Mouse (Mus musculus) cortical plate, adult 2 months (tissue): ENCODE data around the gene Bcorl1.

Experiments
- CTCF ChIP-seq: fragments of 200-500 bp; IDR thresholded peaks from 2 replicates; pipeline ENCODE4 v1.5.1; 2011; ENCODE audit warnings: mild to moderate bottlenecking, control low read depth, low read length; ENCODE audit not compliant: insufficient read depth; ENCODE audit errors: extremely low read depth
- POLR2A ChIP-seq: fragments of 200-500 bp; IDR thresholded peaks from 2 replicates; pipeline ENCODE4 v1.6.1; 2011; ENCODE audit warnings: mild to moderate bottlenecking, low read length, control low read depth; ENCODE audit not compliant: insufficient read depth; ENCODE audit errors: extremely low read depth

DNA sequence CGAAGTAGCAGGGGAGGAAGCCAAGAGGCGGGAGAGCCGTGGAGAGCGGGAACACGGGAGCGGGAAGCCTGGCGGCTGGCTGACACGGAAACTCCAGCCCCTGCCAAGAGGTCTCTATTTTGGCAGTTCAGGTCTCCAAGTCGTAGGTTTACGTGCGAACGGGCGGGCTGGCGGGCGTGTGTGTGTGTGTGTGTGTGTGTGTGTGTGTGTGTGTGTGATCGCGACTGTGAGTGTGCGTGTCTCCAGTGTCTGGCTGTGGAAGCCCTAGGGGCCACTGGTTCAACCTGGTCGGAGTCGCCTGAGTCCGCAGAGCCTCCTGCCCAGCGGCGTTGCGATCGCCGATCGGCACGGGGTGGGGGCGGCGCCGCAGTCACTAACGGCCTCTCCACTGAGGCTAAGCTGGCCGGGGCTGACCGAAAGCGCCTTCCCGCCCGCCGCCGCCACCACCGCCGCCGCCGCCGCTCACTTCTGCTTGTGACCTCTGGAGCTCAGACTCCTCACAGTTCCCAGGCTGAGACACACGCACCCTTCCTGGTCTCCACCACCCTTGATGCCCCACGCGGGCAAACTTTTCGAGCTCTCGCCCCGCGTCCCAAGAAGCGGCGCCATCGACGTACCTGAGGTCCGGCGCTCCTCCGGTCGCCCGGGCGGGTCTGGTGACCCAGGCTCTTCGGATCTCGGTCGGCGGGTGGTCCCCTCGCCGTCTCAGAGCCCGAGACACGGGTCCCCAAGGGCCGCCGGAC lies 111.9 kb downstream of the Bcorl1 start:
- TF ChIP-seq CTCF (no peak), POLR2A (no peak)
